Mouse (Mus musculus): ENCODE measurements at regions not wholly inside any gene's neighbourhood (a gene's known extent, or its start where the extent isn't known, plus 50 kb on each side); places are given as distances from the start of the nearest gene placed in this dataset.

DNA sequence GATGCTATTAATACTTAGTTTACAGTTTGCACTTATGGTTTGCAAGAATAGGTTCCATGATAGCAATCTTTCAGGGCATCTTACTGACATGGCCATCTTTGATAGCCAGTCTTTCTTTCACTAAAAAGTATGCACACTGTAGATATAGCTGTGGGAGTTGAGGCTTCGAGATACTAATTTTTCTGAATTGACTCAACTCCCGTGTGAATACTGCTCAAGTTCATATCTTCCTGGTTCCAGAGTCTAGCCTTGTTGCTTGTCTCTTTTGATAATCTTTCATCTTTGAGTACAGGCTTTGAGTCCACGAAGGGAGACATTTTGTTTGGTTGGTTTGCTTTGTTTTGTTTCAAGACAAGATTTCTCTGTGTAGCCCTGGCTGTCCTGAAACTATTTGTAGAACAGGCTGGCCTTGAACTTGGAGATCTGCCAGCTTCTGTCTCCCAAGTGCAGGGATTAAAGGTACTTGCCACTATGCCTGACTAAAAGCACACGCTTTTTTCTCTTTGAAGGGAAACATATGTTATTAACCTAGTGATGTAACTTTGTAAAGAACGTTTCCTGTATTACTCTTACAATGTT, 64.1 kb upstream of the Tlk1 start:
- Histone ChIP-seq H3K27ac (no peak overlapping the region), H3K4me3 (replicated peaks; ENCODE audit: low read length) (no peak overlapping the region), H3K36me3 (replicated peaks; ENCODE audit: control insufficient read depth, insufficient read depth) (no peaks in the 10 kb centered on the region), H3K27me3 (ENCODE audit: control insufficient read depth, insufficient read depth, low read length) (no peaks in the 10 kb centered on the region), H3K4me1 (replicated peaks; ENCODE audit: control insufficient read depth, insufficient read depth, low read length) (no peaks in the 10 kb centered on the region), H3K9me3 (ENCODE audit: control insufficient read depth, low read length) (no peaks in the 10 kb centered on the region), H3K4me2 (replicated peaks) (no peak overlapping the region), H3K9ac (no peak overlapping the region)
- no peak for DNase-seq (ENCODE audit: low spot score)
- 77% methylated on average over 5 of the region's 5 CpGs for WGBS
- ATAC-seq (ENCODE audit: low FRiP score): no peak

- WGBS: 83% methylated on average over 5 of the region's 5 CpGs
- H3K9ac ChIP-seq: no peak overlapping the region
- H3K4me1 ChIP-seq (replicated peaks; ENCODE audit: control insufficient read depth, insufficient read depth, low read length): no peaks in the 10 kb centered on the region
- ATAC-seq (ENCODE audit: low FRiP score) (no peak), DNase-seq (ENCODE audit: low spot score) (no peak)
- H3K27me3 ChIP-seq (ENCODE audit: control insufficient read depth, insufficient read depth, low read length): no peaks in the 10 kb centered on the region
- no peak overlapping the region for H3K27ac ChIP-seq
- no peaks in the 10 kb centered on the region for H3K36me3 ChIP-seq (replicated peaks; ENCODE audit: control insufficient read depth, insufficient read depth)
- no peaks in the 10 kb centered on the region for H3K9me3 ChIP-seq (ENCODE audit: control insufficient read depth, low read length)
- H3K4me3 ChIP-seq (replicated peaks; ENCODE audit: low read length): no peak overlapping the region
- no peak overlapping the region for H3K4me2 ChIP-seq (replicated peaks)
Observed at GRCm38 (mm10) chr2:70888840-70889469, 63.4 kb upstream of the Tlk1 start.

DNA sequence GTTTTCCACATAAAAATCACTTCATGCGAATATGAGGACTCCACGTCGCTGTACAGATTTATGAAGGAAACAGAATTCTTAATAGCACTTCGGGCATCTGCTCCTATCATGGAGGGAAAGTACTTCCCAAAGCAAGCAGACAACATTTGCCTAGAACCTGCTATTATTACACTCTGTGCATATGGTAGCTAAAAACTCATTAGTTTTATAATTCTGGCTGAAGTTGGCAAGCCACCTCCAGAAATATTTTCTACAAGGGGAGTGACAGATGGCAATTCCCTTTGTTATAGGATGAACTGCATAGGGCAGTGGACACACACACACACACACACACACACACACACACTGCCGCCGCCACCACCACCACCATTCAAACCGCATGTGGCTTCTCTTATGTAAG, 61.3 kb upstream of the Tlk1 start:
- Histone ChIP-seq H3K9ac (no peak overlapping the region), H3K27ac (no peak overlapping the region), H3K27me3 (ENCODE audit: control insufficient read depth, insufficient read depth, low read length) (no peaks in the 10 kb centered on the region), H3K4me3 (replicated peaks; ENCODE audit: low read length) (no peak overlapping the region), H3K9me3 (ENCODE audit: control insufficient read depth, low read length) (no peaks in the 10 kb centered on the region), H3K36me3 (replicated peaks; ENCODE audit: control insufficient read depth, insufficient read depth) (no peaks in the 10 kb centered on the region), H3K4me2 (replicated peaks) (no peak overlapping the region), H3K4me1 (replicated peaks; ENCODE audit: control insufficient read depth, insufficient read depth, low read length) (no peaks in the 10 kb centered on the region)
- no peak for DNase-seq (ENCODE audit: low spot score)
- 70% methylated on average over 7 of the region's 7 CpGs for WGBS
- ATAC-seq (ENCODE audit: low FRiP score): no peak

DNA sequence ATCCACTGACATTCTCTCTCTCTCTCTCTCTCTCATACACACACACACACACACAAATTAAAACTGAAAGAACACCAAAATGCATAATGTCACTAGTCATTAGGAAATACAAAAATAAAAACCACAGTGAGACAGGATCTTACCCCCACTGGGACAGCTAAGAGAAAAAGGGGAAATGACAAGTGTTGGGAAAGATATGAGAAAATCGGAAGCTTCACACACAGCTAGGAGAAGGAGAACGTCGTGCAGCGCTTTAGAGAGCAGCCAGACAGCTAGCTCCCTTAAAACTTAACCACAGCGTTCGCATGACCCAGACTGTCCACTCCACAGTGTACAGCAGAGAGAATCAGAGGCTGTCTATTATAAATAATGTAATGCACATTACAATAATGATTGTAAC, 60.1 kb upstream of the Tlk1 start:
- no peaks in the 10 kb centered on the region for H3K27me3 ChIP-seq (ENCODE audit: control insufficient read depth, insufficient read depth, low read length)
- ATAC-seq (ENCODE audit: low FRiP score) (no peak), DNase-seq (ENCODE audit: low spot score) (no peak)
- no peak overlapping the region for H3K4me3 ChIP-seq (replicated peaks; ENCODE audit: low read length)
- H3K4me1 ChIP-seq (replicated peaks; ENCODE audit: control insufficient read depth, insufficient read depth, low read length): no peaks in the 10 kb centered on the region
- no peak overlapping the region for H3K4me2 ChIP-seq (replicated peaks)
- H3K9me3 ChIP-seq (ENCODE audit: control insufficient read depth, low read length): no peaks in the 10 kb centered on the region
- WGBS: 88% methylated on average over 6 of the region's 6 CpGs
- no peak overlapping the region for H3K9ac ChIP-seq
- H3K27ac ChIP-seq: no peak overlapping the region
- no peaks in the 10 kb centered on the region for H3K36me3 ChIP-seq (replicated peaks; ENCODE audit: control insufficient read depth, insufficient read depth)

- no peaks in the 10 kb centered on the region for H3K4me1 ChIP-seq (replicated peaks; ENCODE audit: control insufficient read depth, insufficient read depth, low read length)
- no peak overlapping the region for H3K9ac ChIP-seq
- DNase-seq (ENCODE audit: low spot score): no peak
- ATAC-seq (ENCODE audit: low FRiP score): no peak
- H3K36me3 ChIP-seq (replicated peaks; ENCODE audit: control insufficient read depth, insufficient read depth): no peaks in the 10 kb centered on the region
- H3K4me2 ChIP-seq (replicated peaks): no peak overlapping the region
- no peaks in the 10 kb centered on the region for H3K27me3 ChIP-seq (ENCODE audit: control insufficient read depth, insufficient read depth, low read length)
- H3K4me3 ChIP-seq (replicated peaks; ENCODE audit: low read length): no peak overlapping the region
- H3K27ac ChIP-seq: no peak overlapping the region
- H3K9me3 ChIP-seq (ENCODE audit: control insufficient read depth, low read length): no peaks in the 10 kb centered on the region
- 88% methylated on average over 13 of the region's 13 CpGs for WGBS
Observed at GRCm38 (mm10) chr2:70877333-70878080, 52.0 kb upstream of the Tlk1 start.

DNA sequence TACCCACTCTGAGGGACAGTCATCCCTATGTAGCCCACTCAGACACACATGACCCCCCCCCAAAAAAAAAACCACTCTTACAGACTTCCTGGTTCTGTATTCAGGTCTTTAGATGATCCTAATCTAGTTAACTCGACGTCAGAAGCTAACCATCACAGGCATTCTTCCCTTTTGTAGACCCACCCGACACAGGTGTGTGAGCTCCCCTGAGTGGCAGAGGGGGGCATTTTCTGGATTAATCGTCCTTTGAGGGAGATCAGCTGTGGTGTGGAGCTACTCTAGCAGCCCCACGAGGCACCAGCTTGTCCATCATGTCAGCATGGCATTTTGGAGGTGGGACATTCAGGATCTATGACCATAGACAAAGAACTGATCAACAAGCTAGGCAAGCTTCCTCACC, 50.7 kb upstream of the Tlk1 start:
- Histone ChIP-seq H3K9me3 (ENCODE audit: control insufficient read depth, low read length) (no peaks in the 10 kb centered on the region), H3K27ac (no peak overlapping the region), H3K4me3 (replicated peaks; ENCODE audit: low read length) (no peak overlapping the region), H3K9ac (no peak overlapping the region), H3K4me2 (replicated peaks) (no peak overlapping the region), H3K27me3 (ENCODE audit: control insufficient read depth, insufficient read depth, low read length) (no peaks in the 10 kb centered on the region), H3K36me3 (replicated peaks; ENCODE audit: control insufficient read depth, insufficient read depth) (no peaks in the 10 kb centered on the region), H3K4me1 (replicated peaks; ENCODE audit: control insufficient read depth, insufficient read depth, low read length) (no peaks in the 10 kb centered on the region)
- WGBS: 76% methylated on average over 5 of the region's 5 CpGs
- DNase-seq (ENCODE audit: low spot score) (no peak), ATAC-seq (ENCODE audit: low FRiP score) (no peak)
